Mouse (Mus musculus) spleen, postnatal 10 days (tissue): Measurements from ENCODE around the gene Gm20388.

Source experiments
- DNase-seq, 2 experiments: peaks; one replicate each; pipeline ENCODE4 v3.0.0; 2021 to 2022; ENCODE audit warnings: low spot score in 2 of 2

Gene Gm20388

GRCm38 (mm10) chr8:121181285-121181884, 1270.7 kb downstream of the Gm20388 start:
- DNase-seq: no peak

GRCm38 (mm10) chr8:121187491-121188364, 1277.1 kb downstream of the Gm20388 start:
- DNase-seq: no peak

- DNase-seq: no peak
Observed at GRCm38 (mm10) chr8:121188994-121189393, 1278.4 kb downstream of the Gm20388 start.

- no peak for DNase-seq
Observed at GRCm38 (mm10) chr8:121192451-121192850, 1281.8 kb downstream of the Gm20388 start.

- DNase-seq: no peak
Observed at GRCm38 (mm10) chr8:121195970-121196369, 1285.3 kb downstream of the Gm20388 start.

GRCm38 (mm10) chr8:121196726-121197668, 1286.4 kb downstream of the Gm20388 start:
- DNase-seq: no peak

GRCm38 (mm10) chr8:121200069-121200468, 1289.4 kb downstream of the Gm20388 start:
- DNase-seq: no peak

GRCm38 (mm10) chr8:121200979-121201378, 1290.3 kb downstream of the Gm20388 start:
- DNase-seq: no peak

GRCm38 (mm10) chr8:121201651-121202050, 1291.0 kb downstream of the Gm20388 start:
- no peak for DNase-seq

- DNase-seq: no peak
Observed at GRCm38 (mm10) chr8:121203612-121204376, 1293.2 kb downstream of the Gm20388 start.

- DNase-seq: no peak
Observed at GRCm38 (mm10) chr8:121207171-121207570, 1296.5 kb downstream of the Gm20388 start.

GRCm38 (mm10) chr8:121210627-121211026, 1300.0 kb downstream of the Gm20388 start:
- DNase-seq: no peak

- no peak for DNase-seq
Observed at GRCm38 (mm10) chr8:121213236-121213635, 1302.6 kb downstream of the Gm20388 start.

GRCm38 (mm10) chr8:121213651-121214050, 1303.0 kb downstream of the Gm20388 start:
- no peak for DNase-seq

- no peak for DNase-seq
Observed at GRCm38 (mm10) chr8:121214975-121215374, 1304.3 kb downstream of the Gm20388 start.

GRCm38 (mm10) chr8:121216441-121216949, 1305.9 kb downstream of the Gm20388 start:
- no peak for DNase-seq

GRCm38 (mm10) chr8:121218486-121218885, 1307.8 kb downstream of the Gm20388 start:
- DNase-seq: peak in 1 of 2 experiments; percentile 44

- no peak for DNase-seq
Observed at GRCm38 (mm10) chr8:121220103-121220899, 1309.7 kb downstream of the Gm20388 start.

- DNase-seq: no peak
Observed at GRCm38 (mm10) chr8:121224709-121225108, 1314.1 kb downstream of the Gm20388 start.

GRCm38 (mm10) chr8:121227756-121228155, 1317.1 kb downstream of the Gm20388 start:
- DNase-seq: no peak
